Mouse (Mus musculus): ENCODE results near the gene Acbd3.

DNA sequence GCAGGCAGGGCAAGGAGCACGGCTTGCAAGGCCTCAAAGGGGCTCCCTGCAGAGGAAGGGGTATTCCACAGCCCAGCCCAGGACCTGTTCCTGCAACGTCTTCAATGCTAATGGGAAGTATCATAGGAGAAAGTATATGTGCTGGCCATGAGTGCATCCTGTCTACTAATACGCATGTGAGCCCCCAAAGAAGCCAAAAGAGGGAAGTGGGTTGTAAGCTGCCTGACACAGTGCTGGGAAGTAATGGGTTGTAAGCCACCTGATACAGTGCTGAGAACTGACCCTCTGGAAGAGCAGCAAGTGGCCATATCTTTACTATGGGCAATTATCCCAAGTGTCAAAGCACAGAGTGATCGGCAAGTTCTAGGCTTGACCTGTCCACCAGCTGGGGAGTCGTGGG, 27.8 kb upstream of the Acbd3 start:
- TF ChIP-seq E2F4 (IDR thresholded peaks at IDR 0.05; ENCODE audit: insufficient replicate concordance, low read depth, low read length) = no peak
- no peak for TF ChIP-seq CTCF (conservative IDR thresholded peaks at IDR 0.05 in 1 of 2, IDR thresholded peaks at IDR 0.05 in 1 of 2; ENCODE audit: low read depth in 2 of 2, low read length in 2 of 2)
- TF ChIP-seq ZNF384 (IDR thresholded peaks at IDR 0.05; ENCODE audit: low read depth, low read length) = no peak
- no peak for TF ChIP-seq POLR2AphosphoS2 (IDR thresholded peaks at IDR 0.05; ENCODE audit: low read depth, low read length)
- TF ChIP-seq POLR2A (IDR thresholded peaks at IDR 0.05; ENCODE audit: low read depth, low read length) = no peak
- TF ChIP-seq ZC3H11A (IDR thresholded peaks at IDR 0.05; ENCODE audit: low read depth, low read length) = no peak
- TF ChIP-seq PAX5 (IDR thresholded peaks at IDR 0.05; ENCODE audit: low read length) = no peak
- no peak for TF ChIP-seq CHD2 (IDR thresholded peaks at IDR 0.05; ENCODE audit: low read length)
- TF ChIP-seq USF1 (IDR thresholded peaks at IDR 0.05; ENCODE audit: low read depth, low read length) = no peak
- no peak for TF ChIP-seq CHD1 (IDR thresholded peaks at IDR 0.05; ENCODE audit: low read depth, low read length)
- TF ChIP-seq SIN3A (IDR thresholded peaks at IDR 0.05; ENCODE audit: low read length) = no peak
- TF ChIP-seq MYC (IDR thresholded peaks at IDR 0.05; ENCODE audit: low read depth, low read length) = no peak
- TF ChIP-seq NELFE (IDR thresholded peaks at IDR 0.05; ENCODE audit: low read depth, low read length) = no peak
- no peak for TF ChIP-seq EP300 (IDR thresholded peaks at IDR 0.05; ENCODE audit: low read length)
